Mouse (Mus musculus) megakaryocyte, embryonic 14.5 days (primary cell): ENCODE data around the gene Zbtb22. TPM values are rescaled to one million over a fixed set of nuclear protein-coding genes. Genes with fewer than 3 reads are reported as not detected.
"Not testable (repeated sequence)": the region's sequence is repeated elsewhere in the genome, so short reads cannot be mapped to it uniquely, and the experiment has no call there.

Source experiments
- H3K27me3 ChIP-seq: replicated peaks from 2 replicates; pipeline ENCODE3; 2012; ENCODE audit warnings: inconsistent platforms
- H3K36me3 ChIP-seq: replicated peaks from 2 replicates; pipeline ENCODE3; 2012; ENCODE audit warnings: low read length, inconsistent platforms, mixed read lengths
- H3K4me1 ChIP-seq: 2 replicates; pipeline ENCODE4 v1.6.1; 2012; ENCODE audit warnings: inconsistent platforms
- H3K4me3 ChIP-seq: replicated peaks from 2 replicates; pipeline ENCODE3; 2012; ENCODE audit warnings: moderate library complexity, mild to moderate bottlenecking, inconsistent platforms
- H3K9me3 ChIP-seq: 2 replicates; pipeline ENCODE4 v1.6.1; 2012; ENCODE audit warnings: inconsistent platforms
- FLI1 ChIP-seq: IDR thresholded peaks from 2 replicates; pipeline ENCODE4 v1.6.1; 2012; ENCODE audit warnings: low read length, inconsistent platforms, mixed read lengths
- GATA1 ChIP-seq: IDR thresholded peaks from 3 replicates; pipeline ENCODE4 v1.6.1; 2012; ENCODE audit warnings: mixed read lengths, low read length, inconsistent platforms, borderline replicate concordance
- polyA plus RNA-seq: library from polyadenylated mRNA; stranded (reverse); fragments of >175 nt; gene quantifications from 2 replicates; pipeline ENCODE4 v1.2.3, GENCODE M21; 2012; ENCODE audit warnings: low replicate concordance; ENCODE audit not compliant: insufficient read depth

The Zbtb22 gene
- polyA plus RNA-seq, 1 experiment = 45.3 TPM

GRCm38 (mm10) chr17:33892429-33892828 lies 23.3 kb upstream of the Zbtb22 start:
- H3K4me1 ChIP-seq = peaks cover 20% of the 10 kb centered on the region
- no peaks in the 10 kb centered on the region for H3K36me3 ChIP-seq
- no peak for TF ChIP-seq GATA1
- TF ChIP-seq FLI1 = no peak
- H3K9me3 ChIP-seq = no peaks in the 10 kb centered on the region
- H3K27me3 ChIP-seq = no peaks in the 10 kb centered on the region
- H3K4me3 ChIP-seq = no peak overlapping the region

DNA sequence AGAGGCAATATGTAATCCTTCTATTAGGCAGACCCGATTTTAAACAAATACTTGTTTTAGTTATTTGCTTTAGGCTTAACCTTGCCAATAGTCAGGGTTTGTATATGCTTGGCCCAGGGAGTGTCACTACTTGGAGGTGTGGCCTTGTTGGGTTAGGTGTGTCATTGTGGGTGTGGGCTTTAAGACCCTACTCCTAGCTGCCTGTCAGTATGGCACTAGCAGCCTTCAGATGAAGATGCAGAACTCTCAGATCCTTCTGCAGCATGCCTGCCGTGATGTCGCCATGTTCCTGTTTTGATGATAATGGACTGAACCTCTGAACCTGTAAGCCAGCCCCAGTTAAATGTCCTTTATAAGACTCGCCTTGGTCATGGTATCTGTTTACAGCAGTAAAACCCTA lies 22.7 kb upstream of the Zbtb22 start:
- not testable (repeated sequence) for H3K9me3 ChIP-seq, H3K27me3 ChIP-seq, H3K4me3 ChIP-seq, H3K36me3 ChIP-seq
- H3K4me1 ChIP-seq = peaks cover 17% of the 10 kb centered on the region

GRCm38 (mm10) chr17:33897114-33897794 lies 18.4 kb upstream of the Zbtb22 start:
- no peak for TF ChIP-seq GATA1
- TF ChIP-seq FLI1 = no peak
- Histone ChIP-seq H3K4me3 (no peak overlapping the region), H3K9me3 (no peaks in the 10 kb centered on the region), H3K4me1 (peaks cover 20% of the 10 kb centered on the region), H3K36me3 (no peaks in the 10 kb centered on the region), H3K27me3 (no peaks in the 10 kb centered on the region)

- H3K4me3 ChIP-seq, H3K36me3 ChIP-seq, H3K9me3 ChIP-seq, H3K27me3 ChIP-seq: not testable (repeated sequence)
- H3K4me1 ChIP-seq = peaks cover 27% of the 10 kb centered on the region
Measured at GRCm38 (mm10) chr17:33898193-33898592, 17.5 kb upstream of the Zbtb22 start.

DNA sequence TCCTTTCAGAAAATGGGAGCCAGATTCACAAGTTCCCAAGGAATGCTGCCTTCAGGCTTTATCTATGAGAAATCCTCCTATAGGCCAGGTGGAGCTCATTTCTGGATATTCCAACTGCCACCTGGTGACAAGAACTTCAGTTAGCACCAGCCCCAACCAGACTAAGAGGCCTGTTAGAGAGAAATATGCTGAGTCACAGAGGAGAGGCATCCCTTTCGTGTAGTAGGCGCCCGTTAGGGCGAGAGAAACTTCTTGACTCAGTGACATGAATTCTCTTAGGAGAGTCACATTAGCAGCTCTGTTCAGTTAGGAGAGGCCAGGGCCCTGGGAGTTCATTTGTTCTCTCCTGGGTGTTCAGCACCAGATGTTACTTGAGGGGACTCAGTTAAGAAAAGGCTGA lies 16.1 kb upstream of the Zbtb22 start:
- Histone ChIP-seq H3K4me3 (no peak overlapping the region), H3K36me3 (no peaks in the 10 kb centered on the region), H3K9me3 (no peaks in the 10 kb centered on the region), H3K4me1 (peaks cover 36% of the 10 kb centered on the region), H3K27me3 (no peaks in the 10 kb centered on the region)
- TF ChIP-seq GATA1 = no peak
- no peak for TF ChIP-seq FLI1

- Histone ChIP-seq H3K4me1 (peaks cover 36% of the 10 kb centered on the region), H3K36me3 (no peaks in the 10 kb centered on the region)
- TF ChIP-seq FLI1 (no peak), GATA1 (no peak)
Measured at GRCm38 (mm10) chr17:33900281-33900988, 15.3 kb upstream of the Zbtb22 start.

DNA sequence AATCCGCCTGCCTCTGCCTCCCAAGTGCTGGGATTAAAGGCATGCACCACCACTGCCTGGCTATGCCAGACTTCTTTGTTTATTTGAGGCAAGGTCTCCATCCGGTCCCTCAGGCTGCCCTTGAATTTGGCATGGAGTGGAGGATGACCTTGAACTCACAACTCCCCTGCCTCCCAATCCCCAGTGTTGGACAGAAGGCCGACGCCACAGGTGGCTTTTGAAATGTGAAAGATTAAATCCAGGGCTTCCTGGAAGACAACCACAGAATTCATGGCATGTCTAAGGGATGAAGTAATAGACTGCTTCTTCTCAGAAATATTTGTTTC lies 14.8 kb upstream of the Zbtb22 start:
- H3K4me1 ChIP-seq = peaks cover 36% of the 10 kb centered on the region
- H3K9me3 ChIP-seq = no peaks in the 10 kb centered on the region
- H3K36me3 ChIP-seq = no peaks in the 10 kb centered on the region
- TF ChIP-seq FLI1 (no peak), GATA1 (no peak)
- H3K27me3 ChIP-seq = no peaks in the 10 kb centered on the region
- H3K4me3 ChIP-seq = no peak overlapping the region

More at GRCm38 (mm10) chr17:33900281-33900988, 15.3 kb upstream of the Zbtb22 start:
- H3K4me3 ChIP-seq = no peak overlapping the region
- no peaks in the 10 kb centered on the region for H3K27me3 ChIP-seq
- H3K9me3 ChIP-seq = no peaks in the 10 kb centered on the region

- Histone ChIP-seq H3K4me3 (no peak overlapping the region), H3K27me3 (no peaks in the 10 kb centered on the region), H3K9me3 (no peaks in the 10 kb centered on the region), H3K36me3 (no peaks in the 10 kb centered on the region), H3K4me1 (peaks cover 37% of the 10 kb centered on the region)
- TF ChIP-seq FLI1 (no peak), GATA1 (no peak)
Measured at GRCm38 (mm10) chr17:33901653-33902052, 14.1 kb upstream of the Zbtb22 start.

DNA sequence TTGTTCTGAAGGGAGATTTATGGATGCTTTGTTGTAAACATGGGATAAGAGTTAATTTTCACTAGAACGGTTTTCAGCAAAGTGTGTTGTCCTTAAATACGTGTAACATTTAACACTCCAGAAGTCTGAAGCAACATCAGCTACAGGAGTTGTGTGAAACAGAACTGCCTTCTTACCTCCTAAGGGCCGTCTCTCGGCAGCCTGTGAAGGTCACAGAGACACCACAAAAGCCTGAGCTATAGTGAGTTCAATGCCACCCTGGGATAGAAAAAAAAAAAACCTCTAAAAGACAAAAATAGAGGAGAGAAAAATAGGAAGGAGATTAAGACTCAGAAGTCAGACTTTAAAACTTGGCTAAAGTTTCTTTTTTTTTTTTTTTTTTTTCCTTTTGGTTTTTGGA lies 13.6 kb upstream of the Zbtb22 start:
- TF ChIP-seq FLI1 (no peak), GATA1 (no peak)
- no peaks in the 10 kb centered on the region for H3K27me3 ChIP-seq
- H3K4me1 ChIP-seq = peaks cover 40% of the 10 kb centered on the region
- no peak overlapping the region for H3K4me3 ChIP-seq
- H3K9me3 ChIP-seq = no peaks in the 10 kb centered on the region
- no peaks in the 10 kb centered on the region for H3K36me3 ChIP-seq

DNA sequence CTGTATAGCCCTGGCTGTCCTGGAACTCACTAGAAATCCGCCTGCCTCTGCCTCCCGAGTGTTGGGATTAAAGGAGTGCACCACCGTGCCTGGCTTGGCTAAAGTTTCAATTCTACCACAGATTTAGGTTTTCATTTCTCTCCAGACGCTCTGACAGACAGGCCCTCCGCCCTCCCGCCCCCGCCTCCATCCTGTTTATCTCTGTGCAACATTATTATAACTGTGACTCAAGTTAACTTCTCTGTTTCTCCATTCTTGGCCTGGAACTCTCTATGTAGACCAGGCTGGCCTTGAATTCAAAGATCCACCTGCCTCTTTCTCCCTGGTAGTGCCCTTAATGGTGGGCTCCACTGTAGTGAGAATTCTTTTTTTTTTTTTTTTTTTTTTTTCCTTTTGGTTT lies 13.2 kb upstream of the Zbtb22 start:
- H3K4me1 ChIP-seq = peaks cover 37% of the 10 kb centered on the region
- H3K36me3 ChIP-seq = no peaks in the 10 kb centered on the region
- no peak overlapping the region for H3K4me3 ChIP-seq
- no peaks in the 10 kb centered on the region for H3K27me3 ChIP-seq
- H3K9me3 ChIP-seq = no peaks in the 10 kb centered on the region
- TF ChIP-seq FLI1 (no peak), GATA1 (no peak)

DNA sequence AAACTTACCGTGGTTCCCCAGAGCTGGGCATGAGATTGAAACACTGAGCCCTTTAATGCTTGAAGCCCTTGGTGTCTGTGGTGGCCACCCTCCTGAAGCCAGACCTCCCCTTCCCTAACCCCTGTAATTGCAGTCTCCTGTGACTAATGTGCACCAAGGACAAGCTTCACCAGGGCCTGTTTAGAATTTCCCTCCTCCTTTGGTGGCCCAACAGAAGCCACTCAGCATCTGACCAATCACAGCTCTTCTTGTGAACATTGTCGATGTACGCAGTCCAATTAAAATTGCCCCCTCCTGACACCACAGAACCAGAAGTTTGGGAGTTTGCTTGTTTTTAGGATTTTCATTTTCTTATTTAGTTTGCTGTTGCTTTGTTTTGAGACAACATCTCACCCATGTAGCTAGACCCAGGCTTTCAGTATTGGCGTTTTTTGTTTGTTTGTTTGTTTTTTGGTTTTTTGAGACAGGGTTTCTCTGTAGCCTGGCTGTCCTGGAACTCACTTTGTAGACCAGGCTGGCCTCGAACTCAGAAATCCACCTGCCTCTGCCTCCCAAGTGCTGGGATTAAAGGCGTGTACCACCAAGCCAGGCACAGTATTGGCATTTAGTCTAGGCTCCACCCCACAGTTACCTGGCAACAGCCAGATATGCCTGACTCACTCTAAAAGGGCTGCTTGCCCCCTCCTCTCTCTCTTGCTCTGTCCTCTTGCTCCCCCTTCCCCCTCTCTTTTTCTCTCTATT lies 11.6 kb upstream of the Zbtb22 start:
- H3K27me3 ChIP-seq, H3K36me3 ChIP-seq, H3K4me3 ChIP-seq, H3K9me3 ChIP-seq: not testable (repeated sequence)
- peaks cover 45% of the 10 kb centered on the region for H3K4me1 ChIP-seq

- H3K9me3 ChIP-seq, H3K4me3 ChIP-seq, H3K36me3 ChIP-seq, H3K27me3 ChIP-seq: not testable (repeated sequence)
- peaks cover 44% of the 10 kb centered on the region for H3K4me1 ChIP-seq
Measured at GRCm38 (mm10) chr17:33904835-33905234, 10.9 kb upstream of the Zbtb22 start, which contains the start of gene Platr17. TSS of gene Platr17 (plus strand) at chr17:33905135.
